Mouse (Mus musculus) embryonic facial prominence, embryonic 12.5 days (tissue): ENCODE data around the gene Adam22. TPM values are rescaled to one million over a fixed set of nuclear protein-coding genes. Genes with fewer than 3 reads are reported as not detected.
"Not testable (repeated sequence)": the region's sequence is repeated elsewhere in the genome, so short reads cannot be mapped to it uniquely, and the experiment has no call there.

Source experiments
- ATAC-seq: fragments of 200-750 bp; cut with Nextera tagmentation; 2 replicates; pipeline ENCODE4 v1.8.0; 2017; ENCODE audit not compliant: insufficient number of reproducible peaks, insufficient read depth, low FRiP score, low TSS enrichment
- H3K27ac ChIP-seq: fragments of 300-500 bp; sonication (generic); 2 replicates; pipeline ENCODE4 v1.5.1; 2016; ENCODE audit warnings: mild to moderate bottlenecking
- H3K27me3 ChIP-seq: fragments of 300-500 bp; sonication (generic); 2 replicates; pipeline ENCODE4 v1.6.1; 2016; ENCODE audit warnings: mild to moderate bottlenecking, moderate library complexity
- H3K36me3 ChIP-seq: fragments of 300-500 bp; sonication (generic); 2 replicates; pipeline ENCODE4 v1.6.1; 2016; ENCODE audit warnings: mild to moderate bottlenecking
- H3K4me1 ChIP-seq: fragments of 300-500 bp; sonication (generic); 2 replicates; pipeline ENCODE4 v1.6.1; 2016
- H3K4me2 ChIP-seq: fragments of 300-500 bp; sonication (generic); replicated peaks from 2 replicates; pipeline ENCODE4 v1.6.1; 2016; ENCODE audit warnings: mild to moderate bottlenecking, moderate library complexity
- H3K4me3 ChIP-seq: fragments of 300-500 bp; sonication (generic); 2 replicates; pipeline ENCODE4 v1.5.1; 2016; ENCODE audit warnings: mild to moderate bottlenecking
- H3K9ac ChIP-seq: fragments of 300-500 bp; sonication (generic); 2 replicates; pipeline ENCODE4 v1.6.1; 2016; ENCODE audit warnings: mild to moderate bottlenecking, moderate library complexity
- H3K9me3 ChIP-seq: fragments of 300-500 bp; sonication (generic); 2 replicates; pipeline ENCODE4 v1.6.1; 2016; ENCODE audit warnings: mild to moderate bottlenecking, moderate library complexity
- WGBS: fragments of 180-500 bp; shearing (Covaris S2); methylation state at CpG from one replicate; pipeline ENCODE4 v1.1.7; 2016; 5-methylcytosine and 5-hydroxymethylcytosine counted together
- microRNA-seq: library from miRNA; unstranded; fragments of <30 nt; microRNA quantifications from one replicate; pipeline ENCODE4, GENCODE M21; 2017
- polyA plus RNA-seq: library from polyadenylated mRNA; unstranded; fragments of >200 nt; fragmentation: Nextera tagmentation; extraction: Ambion mirVana; gene quantifications from 2 replicates; pipeline ENCODE4 v1.2.1, GENCODE M21; 2016

The Adam22 gene
- polyA plus RNA-seq, 1 experiment from 2014 or later = 17.6 TPM

DNA sequence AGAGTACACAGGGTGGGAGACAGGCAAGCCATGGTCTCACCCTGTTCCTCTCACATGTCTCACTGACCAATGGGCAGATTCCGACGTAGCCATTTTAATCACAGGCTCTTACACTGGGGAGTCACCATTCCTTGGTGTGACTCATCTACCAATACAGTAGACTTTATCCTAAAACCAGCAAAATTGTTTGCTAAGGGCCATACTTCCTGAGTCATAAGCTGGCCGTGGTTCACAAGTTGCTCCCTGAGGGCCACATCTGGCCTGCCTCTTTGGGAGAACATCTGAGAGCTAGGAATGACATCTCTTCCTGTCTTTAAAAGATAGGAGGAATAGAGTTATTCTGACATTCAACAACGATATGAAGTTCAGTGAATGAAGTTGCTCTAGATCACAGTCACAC, 314.1 kb downstream of the Adam22 start:
- no peak overlapping the region for H3K4me3 ChIP-seq
- no peaks in the 10 kb centered on the region for H3K36me3 ChIP-seq
- no peak for ATAC-seq
- 87% methylated on average over 4 of the region's 4 CpGs for WGBS
- no peak overlapping the region for H3K9ac ChIP-seq
- no peak overlapping the region for H3K27ac ChIP-seq
- H3K4me1 ChIP-seq = peaks cover 11% of the 10 kb centered on the region
- no peaks in the 10 kb centered on the region for H3K27me3 ChIP-seq
- no peaks in the 10 kb centered on the region for H3K9me3 ChIP-seq
- no peak overlapping the region for H3K4me2 ChIP-seq

DNA sequence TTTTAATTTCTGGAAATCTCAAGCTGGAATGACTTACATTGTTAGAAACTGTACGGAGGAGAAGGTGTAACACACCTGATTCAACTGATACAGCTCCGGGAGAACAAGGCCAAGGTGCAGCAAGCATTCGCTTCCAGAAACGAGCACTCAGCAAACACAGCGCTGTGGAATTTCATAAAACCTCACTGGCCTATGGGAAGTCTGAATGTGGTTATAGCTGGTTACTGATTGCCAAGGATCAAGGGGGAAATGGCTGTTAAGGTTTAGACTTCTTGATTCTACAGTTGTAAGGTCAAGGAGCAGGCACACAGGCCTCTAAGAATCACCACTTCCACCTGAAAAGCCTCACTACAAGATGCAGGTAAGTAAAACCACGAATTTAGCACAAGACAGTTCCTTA, 322.1 kb downstream of the Adam22 start, which contains the start of gene Sri:
Gene Sri, plus strand, starts transcription at position 224 of the 400 bp plus-strand sequence.
- ATAC-seq = no peak
- 87% methylated on average over 6 of the region's 6 CpGs for WGBS

DNA sequence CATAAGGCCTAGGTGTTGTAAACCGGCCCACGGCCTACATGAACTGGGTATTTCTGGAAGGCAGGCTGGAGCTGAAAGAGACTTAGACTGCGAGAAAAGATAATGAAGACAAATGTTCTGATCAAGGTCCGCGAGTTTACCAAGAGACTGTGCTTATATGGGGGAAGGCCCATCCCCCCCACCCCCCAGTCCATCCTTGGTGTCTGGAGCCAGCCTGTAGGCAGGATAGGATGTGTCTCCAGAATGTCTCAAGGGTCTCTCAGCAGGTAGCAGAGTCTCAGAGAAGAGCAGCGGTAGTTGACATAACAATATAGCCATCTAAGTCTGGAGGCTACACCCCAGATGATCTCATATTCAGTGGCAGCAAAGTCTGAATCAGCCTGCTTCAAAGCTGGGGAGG, 333.4 kb downstream of the Adam22 start:
- not testable (repeated sequence) for H3K27me3 ChIP-seq, H3K9me3 ChIP-seq, H3K9ac ChIP-seq, H3K4me1 ChIP-seq, ATAC-seq, H3K27ac ChIP-seq, H3K36me3 ChIP-seq, H3K4me3 ChIP-seq, H3K4me2 ChIP-seq
- 91% methylated on average over 6 of the region's 6 CpGs for whole genome bisulfite sequencing

More for the DNA sequence above, 322.1 kb downstream of the Adam22 start, which contains the start of gene Sri:
- H3K4me3 ChIP-seq = no peak within 1 kb of the TSS
- no peaks in the 10 kb centered on the region for H3K9me3 ChIP-seq
- no peaks in the 10 kb centered on the region for H3K27me3 ChIP-seq
- no peak within 1 kb of the TSS for H3K27ac ChIP-seq
- no peaks in the 10 kb centered on the region for H3K4me1 ChIP-seq
- no peak within 1 kb of the TSS for H3K9ac ChIP-seq
- H3K36me3 ChIP-seq = no peaks in the 10 kb centered on the region
- H3K4me2 ChIP-seq = no peak within 1 kb of the TSS

Small RNAs within 50 kb of the gene (microRNA-seq; reads per million reads assigned to microRNA genes)
- not detected for gene Gm24196

Other genes starting within 250 kb of the Adam22 start
- gene Dbf4, start 54.6 kb upstream of the Adam22 start, polyA plus RNA-seq = 50.9 and 54.6 TPM in 2 replicates
- 12.4 and 14.1 TPM in 2 replicates for gene Slc25a40, start 54.7 kb upstream of the Adam22 start, polyA plus RNA-seq